ENCODE assay signal across 8 mouse cellular contexts in the genomic region with DNA sequence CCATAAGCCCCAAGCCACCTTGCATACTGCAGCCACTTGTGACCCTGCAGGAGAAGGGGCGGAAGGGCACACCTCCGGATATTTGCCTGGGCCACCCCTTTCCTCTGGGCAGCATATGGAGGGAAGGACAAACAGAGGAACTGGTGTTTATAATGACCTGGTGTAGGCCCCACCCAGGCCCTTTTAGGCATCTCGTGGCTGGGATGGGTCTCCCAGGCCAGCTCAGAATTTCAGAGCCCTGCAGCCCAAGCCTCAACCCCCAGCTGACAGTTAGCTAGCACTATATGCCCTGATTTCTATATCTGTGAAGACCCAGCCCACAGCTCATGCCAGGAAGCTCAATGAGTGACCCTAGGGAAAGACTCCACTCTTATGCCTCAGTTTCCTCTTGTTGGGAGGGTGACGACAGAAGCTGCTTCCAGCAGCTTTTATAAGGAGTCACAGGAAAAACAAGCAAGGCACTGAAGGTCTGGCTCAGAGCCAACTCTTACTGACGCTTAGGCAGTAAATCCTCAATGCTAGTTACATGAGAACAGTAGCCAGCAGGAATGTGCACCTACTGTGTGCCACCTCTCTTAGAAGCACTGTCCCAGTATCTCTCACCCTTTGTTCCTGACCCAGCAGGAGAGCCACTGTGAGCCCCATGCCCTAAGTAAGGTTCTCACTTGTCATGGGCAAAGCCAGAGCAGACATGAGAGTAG. TPM values are rescaled to one million over a fixed set of nuclear protein-coding genes. Genes with fewer than 3 reads are reported as not detected.
DNase-seq lines count a peak whose midpoint lies in the region; ATAC-seq lines count a peak whose summit lies in the region.

No protein-coding gene starts in this region.

- H3K9ac ChIP-seq in forebrain, embryonic 16.5 days (replicated peaks; ENCODE audit: low read depth, low read length): 0 out of 2 replicates have a peak overlapping the region, but pooled peaks have one; percentile 20

- H3K27me3 ChIP-seq in forebrain, embryonic 16.5 days (replicated peaks; ENCODE audit: control insufficient read depth, insufficient read depth, low read length): no peaks in the 10 kb centered on the region

- no peak overlapping the region for H3K27ac ChIP-seq in forebrain, embryonic 16.5 days (ENCODE audit: low read length)

- DNase-seq in adrenal gland, adult (ENCODE audit: inconsistent age in 2 of 2, low spot score in 1 of 2): peak; percentile 61 to 87
- no peak for DNase-seq in adrenal gland, postnatal 4 days (ENCODE audit: low spot score in 2 of 2)
- peak; percentile 20 for DNase-seq in 3T3-L1 (ENCODE audit: low read depth, low spot score)
- peak; percentile 64 to 68 for DNase-seq in kidney, postnatal 36 days
- DNase-seq in cerebellum, adult 11 months: no peak
- no peak for DNase-seq in gastrocnemius, postnatal 10 days

- H3K4me1 ChIP-seq in forebrain, embryonic 16.5 days (replicated peaks; ENCODE audit: control insufficient read depth, insufficient read depth, low read length): peaks cover 11% of the 10 kb centered on the region

- ATAC-seq in forebrain, embryonic 16.5 days: no peak
- no peak for ATAC-seq in CD4-positive, CD25-positive, alpha-beta regulatory T cell, adult 4 months

- WGBS in forebrain, embryonic 16.5 days: 50% methylated on average over 5 of the region's 5 CpGs

- H3K4me3 ChIP-seq in forebrain, embryonic 16.5 days (replicated peaks; ENCODE audit: low read length): no peak overlapping the region

- H3K9me3 ChIP-seq in forebrain, embryonic 16.5 days (ENCODE audit: control insufficient read depth, low read length): no peaks in the 10 kb centered on the region

- H3K4me2 ChIP-seq in forebrain, embryonic 16.5 days (ENCODE audit: low read length): no peak overlapping the region

- H3K36me3 ChIP-seq in forebrain, embryonic 16.5 days (ENCODE audit: control insufficient read depth, insufficient read depth): peaks cover 5% of the 10 kb centered on the region; the same call in 1 of the 2 replicates

RNA-seq across cellular contexts. Expression of gene Nccrp1, which starts 24.1 kb away (rescaled TPM):
- total RNA-seq in adrenal gland, postnatal 4 days (2021): not detected
- not detected in 2 replicates for polyA plus RNA-seq in forebrain, embryonic 16.5 days (2015; fragmentation: Nextera tagmentation; extraction: Ambion mirVana)
- polyA plus RNA-seq in CD4-positive, CD25-positive, alpha-beta regulatory T cell, adult 4 months (2017; shearing (Covaris generic)): not detected
- not detected for total RNA-seq in gastrocnemius, postnatal 10 days (2021)

RNA-seq across cellular contexts. Expression of gene Samd4b, which starts 26.8 kb away (rescaled TPM):
- 10 to 100 TPM; 56.0 to 59.0 TPM for total RNA-seq in adrenal gland, postnatal 4 days (2021)
- 25.3 and 26.3 TPM in 2 replicates for polyA plus RNA-seq in forebrain, embryonic 16.5 days (2015; fragmentation: Nextera tagmentation; extraction: Ambion mirVana)
- polyA plus RNA-seq in CD4-positive, CD25-positive, alpha-beta regulatory T cell, adult 4 months (2017; shearing (Covaris generic)): 1 to 10 TPM; 7.4 to 7.5 TPM
- 10 to 100 TPM; 24.7 to 27.5 TPM for total RNA-seq in gastrocnemius, postnatal 10 days (2021)

RNA-seq across cellular contexts. Expression of gene Pak4, which starts 26.9 kb away (rescaled TPM):
- total RNA-seq in adrenal gland, postnatal 4 days (2021): 10 to 100 TPM; 32.0 to 36.6 TPM
- 25.5 and 26.7 TPM in 2 replicates for polyA plus RNA-seq in forebrain, embryonic 16.5 days (2015; fragmentation: Nextera tagmentation; extraction: Ambion mirVana)
- polyA plus RNA-seq in CD4-positive, CD25-positive, alpha-beta regulatory T cell, adult 4 months (2017; shearing (Covaris generic)): 1 to 10 TPM; 1.9 to 2.1 TPM
- 1 to 10 TPM; 5.5 to 7.0 TPM for total RNA-seq in gastrocnemius, postnatal 10 days (2021)

RNA-seq across cellular contexts. Expression of gene Sycn, which starts 30.4 kb away (rescaled TPM):
- total RNA-seq in adrenal gland, postnatal 4 days (2021): 100 to 1,000 TPM in 1 of 2 experiments, not detected in 1; 117 TPM
- not detected in 2 replicates for polyA plus RNA-seq in forebrain, embryonic 16.5 days (2015; fragmentation: Nextera tagmentation; extraction: Ambion mirVana)
- polyA plus RNA-seq in CD4-positive, CD25-positive, alpha-beta regulatory T cell, adult 4 months (2017; shearing (Covaris generic)): not detected
- total RNA-seq in gastrocnemius, postnatal 10 days (2021): not detected

RNA-seq across cellular contexts. Expression of gene Ifnl3, which starts 48.5 kb away (rescaled TPM):
- not detected for total RNA-seq in adrenal gland, postnatal 4 days (2021)
- not detected in 2 replicates for polyA plus RNA-seq in forebrain, embryonic 16.5 days (2015; fragmentation: Nextera tagmentation; extraction: Ambion mirVana)
- polyA plus RNA-seq in CD4-positive, CD25-positive, alpha-beta regulatory T cell, adult 4 months (2017; shearing (Covaris generic)): not detected
- not detected for total RNA-seq in gastrocnemius, postnatal 10 days (2021)

Comparison
In these comparisons a context has a peak if more than half of its experiments do, and no peak if none do; other contexts are left out.
1. DNase-seq: peak in adrenal gland, adult (2 of 2), 3T3-L1 (single experiment) and kidney, postnatal 36 days (2 of 2); none in adrenal gland, postnatal 4 days (0 of 2), cerebellum, adult 11 months (single experiment) and gastrocnemius, postnatal 10 days (single experiment).
2. RNA of gene Pak4, which starts 26.9 kb away (total RNA-seq): 32.0 to 36.6 TPM in adrenal gland, postnatal 4 days; 5.5 to 7.0 TPM in gastrocnemius, postnatal 10 days; every median in the first group is over 4 times any median in the second.